Mouse (Mus musculus) lung, postnatal 0 days (tissue): ENCODE results near the gene Deup1. TPM values are rescaled to one million over a fixed set of nuclear protein-coding genes. Genes with fewer than 3 reads are reported as not detected.

Experiments used
- ATAC-seq: fragments of 200-750 bp; cut with Nextera tagmentation; 2 replicates; pipeline ENCODE4 v1.8.0; 2017; ENCODE audit warnings: moderate library complexity
- DNase-seq: peaks from one replicate; pipeline ENCODE4 v3.0.0-alpha.2; 2016; ENCODE audit warnings: low spot score
- H3K27ac ChIP-seq: fragments of 300-500 bp; sonication (generic); 2 replicates; pipeline ENCODE4 v1.5.1; 2014; ENCODE audit warnings: antibody characterized with exemption, mild to moderate bottlenecking, low read length, mixed read lengths
- H3K27me3 ChIP-seq: fragments of 300-500 bp; sonication (generic); replicated peaks from 2 replicates; pipeline ENCODE4 v1.6.1; 2014; ENCODE audit warnings: low read length, mixed read lengths; ENCODE audit not compliant: insufficient read depth
- H3K36me3 ChIP-seq: fragments of 300-500 bp; sonication (generic); 2 replicates; pipeline ENCODE4 v1.6.1; 2014; ENCODE audit warnings: low read length, mixed read lengths; ENCODE audit not compliant: insufficient read depth
- H3K4me1 ChIP-seq: fragments of 300-500 bp; sonication (generic); 2 replicates; pipeline ENCODE4 v1.6.1; 2014; ENCODE audit warnings: antibody characterized with exemption, low read depth, low read length, mixed read lengths; ENCODE audit not compliant: insufficient read depth
- H3K4me2 ChIP-seq: fragments of 300-500 bp; sonication (generic); replicated peaks from 2 replicates; pipeline ENCODE4 v1.6.1; 2014; ENCODE audit warnings: low read depth, mild to moderate bottlenecking, low read length, moderate library complexity, mixed read lengths
- H3K4me3 ChIP-seq: fragments of 300-500 bp; sonication (generic); 2 replicates; pipeline ENCODE4 v1.5.1; 2014; ENCODE audit warnings: low read depth, low read length
- H3K9ac ChIP-seq: fragments of 300-500 bp; sonication (generic); replicated peaks from 2 replicates; pipeline ENCODE4 v1.6.1; 2014; ENCODE audit warnings: low read depth, mild to moderate bottlenecking
- H3K9me3 ChIP-seq: fragments of 300-500 bp; sonication (generic); 2 replicates; pipeline ENCODE4 v1.6.1; 2016; ENCODE audit warnings: low read length, mixed read lengths
- CTCF ChIP-seq: IDR thresholded peaks from 2 replicates; pipeline ENCODE4 v1.5.1; 2016; ENCODE audit warnings: antibody characterized with exemption, mild to moderate bottlenecking
- EP300 ChIP-seq: IDR thresholded peaks from 2 replicates; pipeline ENCODE4 v1.6.1; 2016; ENCODE audit warnings: antibody characterized with exemption, mild to moderate bottlenecking, control low read depth
- WGBS: fragments of 180-500 bp; shearing (Covaris S2); extraction: QIAGEN DNeasy Blood & Tissue Kit; methylation state at CpG from one replicate; pipeline ENCODE4 v1.1.7; 2014; 5-methylcytosine and 5-hydroxymethylcytosine counted together
- polyA plus RNA-seq: library from polyadenylated mRNA; unstranded; fragments of >200 nt; fragmentation: Nextera tagmentation; extraction: Ambion mirVana; gene quantifications from 2 replicates; pipeline ENCODE4 v1.2.1, GENCODE M21; 2015

The Deup1 gene
- polyA plus RNA-seq, 1 experiment from 2014 or later = 4.1 TPM

GRCm38 (mm10) chr9:15619020-15619590 is 8.6 kb downstream of the Deup1 start:
- H3K9me3 ChIP-seq = no peaks in the 10 kb centered on the region
- H3K27ac ChIP-seq = no peak overlapping the region
- H3K27me3 ChIP-seq = no peaks in the 10 kb centered on the region
- DNase-seq (no peak), ATAC-seq (no peak)
- H3K9ac ChIP-seq = no peak overlapping the region
- no peak for TF ChIP-seq CTCF
- TF ChIP-seq EP300 = no peak
- H3K4me1 ChIP-seq = no peaks in the 10 kb centered on the region
- 53% methylated on average over 10 of the region's 10 CpGs for WGBS
- H3K4me2 ChIP-seq = no peak overlapping the region
- H3K4me3 ChIP-seq = no peak overlapping the region
- H3K36me3 ChIP-seq = no peaks in the 10 kb centered on the region

GRCm38 (mm10) chr9:15617061-15617460 is 10.7 kb downstream of the Deup1 start:
- WGBS = 71% methylated on average over 7 of the region's 7 CpGs
- no peak for TF ChIP-seq CTCF
- TF ChIP-seq EP300 = no peak
- Histone ChIP-seq H3K4me3 (no peak overlapping the region), H3K9ac (no peak overlapping the region), H3K27me3 (no peaks in the 10 kb centered on the region), H3K36me3 (no peaks in the 10 kb centered on the region), H3K9me3 (no peaks in the 10 kb centered on the region), H3K4me2 (no peak overlapping the region), H3K4me1 (no peaks in the 10 kb centered on the region), H3K27ac (no peak overlapping the region)
- no peak for ATAC-seq
- no peak for DNase-seq

- Histone ChIP-seq H3K4me1 (no peaks in the 10 kb centered on the region), H3K4me2 (no peak overlapping the region), H3K27me3 (no peaks in the 10 kb centered on the region), H3K27ac (no peak overlapping the region), H3K4me3 (no peak overlapping the region), H3K9me3 (no peaks in the 10 kb centered on the region), H3K36me3 (no peaks in the 10 kb centered on the region), H3K9ac (no peak overlapping the region)
- TF ChIP-seq EP300 = no peak
- TF ChIP-seq CTCF = no peak
- DNase-seq (no peak), ATAC-seq (no peak)
- 51% methylated on average over 6 of the region's 6 CpGs for WGBS
Observed at GRCm38 (mm10) chr9:15616471-15616870, 11.3 kb downstream of the Deup1 start.

- Histone ChIP-seq H3K9me3 (no peaks in the 10 kb centered on the region), H3K27ac (no peak overlapping the region), H3K4me3 (no peak overlapping the region), H3K4me2 (no peak overlapping the region), H3K27me3 (no peaks in the 10 kb centered on the region), H3K36me3 (no peaks in the 10 kb centered on the region), H3K4me1 (no peaks in the 10 kb centered on the region), H3K9ac (no peak overlapping the region)
- ATAC-seq (no peak), DNase-seq (no peak)
- TF ChIP-seq EP300 = no peak
- TF ChIP-seq CTCF = peak; percentile 35; the same call in 1 of the 2 replicates
- 96% methylated on average over 5 of the region's 5 CpGs for WGBS
Observed at GRCm38 (mm10) chr9:15609280-15609930, 18.3 kb downstream of the Deup1 start.

- no peak for TF ChIP-seq EP300
- TF ChIP-seq CTCF = no peak
- 82% methylated on average over 2 of the region's 2 CpGs for WGBS
Observed at GRCm38 (mm10) chr9:15607601-15608000, 20.1 kb downstream of the Deup1 start.

GRCm38 (mm10) chr9:15603156-15603555 is 24.6 kb downstream of the Deup1 start:
- no peaks in the 10 kb centered on the region for H3K9me3 ChIP-seq
- H3K9ac ChIP-seq = no peak overlapping the region
- ATAC-seq (no peak), DNase-seq (no peak)
- no peak for TF ChIP-seq CTCF
- H3K4me1 ChIP-seq = no peaks in the 10 kb centered on the region
- no peaks in the 10 kb centered on the region for H3K36me3 ChIP-seq
- no peaks in the 10 kb centered on the region for H3K27me3 ChIP-seq
- 76% methylated on average over 8 of the region's 8 CpGs for WGBS
- no peak overlapping the region for H3K4me2 ChIP-seq
- no peak overlapping the region for H3K4me3 ChIP-seq
- no peak overlapping the region for H3K27ac ChIP-seq

More at GRCm38 (mm10) chr9:15607601-15608000, 20.1 kb downstream of the Deup1 start:
- Histone ChIP-seq H3K4me1 (no peaks in the 10 kb centered on the region), H3K27me3 (no peaks in the 10 kb centered on the region), H3K9ac (no peak overlapping the region), H3K27ac (no peak overlapping the region), H3K36me3 (no peaks in the 10 kb centered on the region), H3K9me3 (no peaks in the 10 kb centered on the region), H3K4me2 (no peak overlapping the region), H3K4me3 (no peak overlapping the region)
- DNase-seq (no peak), ATAC-seq (no peak)
